Mouse (Mus musculus) cortical plate, adult 2 months (tissue): ENCODE data around the gene Tuba3a.

Experiments
- CTCF ChIP-seq: fragments of 200-500 bp; IDR thresholded peaks from 2 replicates; pipeline ENCODE4 v1.5.1; 2011; ENCODE audit warnings: mild to moderate bottlenecking, control low read depth, low read length; ENCODE audit not compliant: insufficient read depth; ENCODE audit errors: extremely low read depth
- POLR2A ChIP-seq: fragments of 200-500 bp; IDR thresholded peaks from 2 replicates; pipeline ENCODE4 v1.6.1; 2011; ENCODE audit warnings: mild to moderate bottlenecking, low read length, control low read depth; ENCODE audit not compliant: insufficient read depth; ENCODE audit errors: extremely low read depth

DNA sequence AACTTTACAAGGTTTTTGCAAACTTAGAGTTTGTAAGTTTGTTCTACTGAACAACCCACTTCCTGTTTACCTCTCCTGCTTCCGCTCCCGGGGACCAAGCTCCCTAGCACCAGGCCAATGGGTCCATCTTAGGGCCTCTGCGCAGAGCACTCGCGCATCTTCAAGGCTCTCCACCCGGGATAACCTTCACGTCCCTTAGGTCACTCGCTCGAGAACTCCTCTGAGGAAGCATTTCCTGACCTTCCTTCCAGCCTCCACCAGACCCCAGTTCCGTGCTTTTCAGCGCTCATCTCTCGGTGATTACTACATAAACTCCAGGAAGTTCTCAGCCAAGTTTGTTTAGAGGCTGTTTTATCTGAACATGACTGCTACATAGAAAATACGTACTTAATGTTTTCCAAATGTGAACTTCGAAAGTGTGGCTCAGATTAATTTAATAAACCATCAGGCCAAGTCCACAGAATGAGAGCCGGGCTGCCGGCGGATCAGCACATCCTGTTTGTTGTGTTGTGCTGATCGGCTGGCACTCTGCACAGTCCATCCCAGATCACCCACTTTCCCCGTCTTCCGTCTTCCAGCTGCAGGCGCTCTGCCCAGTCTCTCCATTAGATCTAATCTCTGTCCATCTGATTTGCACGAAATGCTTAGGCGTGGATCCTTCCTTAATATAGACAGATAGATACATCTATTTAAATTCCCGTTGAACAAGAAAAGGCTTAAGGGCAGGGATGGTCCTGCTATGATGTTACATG, 16.6 kb upstream of the Tuba3a start:
- TF ChIP-seq CTCF (no peak), POLR2A (no peak)
